Mouse (Mus musculus) left cerebral cortex, postnatal 4 days (tissue): ENCODE measurements around the gene Lingo2. TPM values are rescaled to one million over a fixed set of nuclear protein-coding genes. Genes with fewer than 3 reads are reported as not detected.
A peak's percentile ranks its signal among the peaks of the same experiment; 100 is the strongest.

Source experiments
- DNase-seq: peaks from one replicate; pipeline ENCODE4 v3.0.0-alpha.2; 2022
- intact Hi-C: fragments of 180-260 bp; cut with DNase I; formaldehyde crosslinking; loops from one replicate; pipeline ENCODE4 v1.15.1; 2025
- total RNA-seq, 2 experiments: library from RNA; stranded (reverse); gene quantifications; 2 replicates each; pipeline ENCODE4 v1.2.3; 2021

Gene Lingo2
- total RNA-seq, 2 experiments from 2014 or later = 66.0 to 68.2 TPM

DNA sequence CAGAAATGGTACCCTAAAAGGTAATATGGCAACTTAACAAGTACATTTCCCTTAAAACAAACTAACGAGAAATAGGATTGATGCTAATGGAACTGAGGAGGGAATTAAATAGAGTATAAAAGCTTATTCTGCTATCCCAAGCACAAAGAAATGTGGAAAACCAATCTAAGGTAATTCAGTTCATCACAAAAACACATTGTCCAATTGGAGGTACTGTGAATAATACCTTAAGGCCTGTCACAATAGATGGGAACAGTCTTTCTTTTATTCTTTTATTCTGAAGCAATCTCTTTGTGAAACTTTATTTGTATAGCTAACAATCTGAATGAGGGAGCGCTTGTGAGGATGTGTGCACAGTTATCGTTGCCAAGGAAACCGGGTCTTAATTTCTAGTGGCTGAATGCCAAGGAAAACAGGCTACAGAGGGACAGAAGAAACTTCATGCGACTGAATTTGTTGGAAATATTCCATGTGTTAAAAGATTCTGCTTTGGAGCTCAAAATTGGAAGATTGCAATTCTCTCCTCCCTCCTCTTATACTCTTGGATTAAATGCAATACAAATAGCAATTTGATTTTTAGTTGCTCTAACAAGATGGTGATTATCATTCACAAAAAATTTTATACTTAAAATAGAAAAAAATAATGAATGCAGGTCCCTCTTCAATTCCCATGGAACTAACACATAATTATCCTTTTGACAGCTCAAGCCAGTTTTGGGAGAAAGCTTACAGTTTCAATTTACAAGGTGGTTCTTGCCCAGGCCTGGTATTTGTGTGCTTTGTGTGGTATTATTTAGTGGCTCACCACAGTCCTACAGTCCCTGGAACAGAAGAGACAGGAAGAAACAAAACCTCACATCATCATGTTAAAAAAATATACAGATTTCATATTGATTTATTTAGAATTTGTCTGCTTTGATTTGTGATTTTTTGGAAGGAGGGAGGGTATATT is 1065.7 kb downstream of the Lingo2 start:
- peak; percentile 37 for DNase-seq
- intact Hi-C loops = no loop called here

DNA sequence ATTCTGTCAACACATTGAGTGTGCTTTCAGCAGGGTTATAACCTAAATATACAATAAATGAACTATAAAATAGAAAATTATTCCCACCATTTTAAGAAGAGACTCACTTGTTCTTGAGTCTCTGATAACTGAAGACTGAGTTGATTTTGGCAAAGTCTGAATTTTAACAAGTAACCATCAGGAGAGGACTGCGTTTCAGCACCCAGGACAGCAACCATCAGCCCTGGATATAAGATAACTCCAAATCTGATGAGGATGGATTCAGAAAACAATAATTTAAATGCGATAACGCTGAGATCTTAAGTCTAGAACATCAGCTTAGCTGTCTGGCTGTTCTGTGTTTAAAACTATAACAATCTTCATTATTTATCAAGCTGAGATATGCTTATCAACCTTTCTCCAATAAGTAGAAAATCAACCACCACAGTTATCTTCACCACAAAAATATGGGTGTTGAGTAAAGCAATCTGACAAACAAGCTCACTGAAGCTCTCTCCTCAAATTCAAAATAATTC is 1066.5 kb downstream of the Lingo2 start:
- DNase-seq = peak; percentile 11
- intact Hi-C loops = no loop called here

DNA sequence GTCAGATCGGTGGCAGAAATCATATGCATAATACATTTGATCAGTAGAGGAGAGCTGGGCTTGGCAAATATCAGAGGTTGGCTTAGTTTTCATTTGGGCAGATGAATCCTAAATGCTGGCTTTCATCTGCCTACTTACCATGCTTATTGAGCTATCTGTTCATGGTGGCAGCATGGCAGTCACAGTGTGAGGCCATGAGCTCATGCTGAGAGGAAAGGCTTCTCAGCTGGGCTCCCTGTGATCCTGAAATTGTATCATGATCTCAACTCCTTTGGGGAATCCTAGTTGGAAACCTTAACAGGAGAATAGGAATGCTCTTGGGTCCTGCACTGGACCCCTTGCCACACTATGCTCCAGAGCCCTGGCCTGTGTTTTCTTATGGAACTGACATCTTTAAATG is 1105.0 kb downstream of the Lingo2 start:
- intact Hi-C loops = no loop called here
- peak; percentile 51 for DNase-seq

DNA sequence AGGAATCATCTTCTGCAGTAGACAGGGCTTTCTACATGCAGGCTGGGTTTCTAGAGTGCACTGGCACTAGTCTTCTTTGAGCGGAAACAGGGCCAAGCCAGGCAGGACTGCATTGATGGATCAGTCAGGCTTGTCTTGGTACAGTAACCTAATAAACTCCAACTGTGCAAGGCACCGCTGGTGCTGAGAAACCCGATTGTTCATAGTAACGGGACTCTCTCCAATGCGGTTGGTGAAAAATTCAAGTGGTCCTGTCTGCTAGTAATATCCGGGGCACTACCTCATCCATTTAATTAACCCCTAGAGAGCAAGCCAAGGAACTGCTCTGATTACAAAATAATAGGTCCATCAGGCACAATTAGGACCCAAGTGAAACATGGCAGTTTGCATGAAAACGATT is 1106.4 kb downstream of the Lingo2 start:
- peak; percentile 79 for DNase-seq
- intact Hi-C loops = no loop called here

DNA sequence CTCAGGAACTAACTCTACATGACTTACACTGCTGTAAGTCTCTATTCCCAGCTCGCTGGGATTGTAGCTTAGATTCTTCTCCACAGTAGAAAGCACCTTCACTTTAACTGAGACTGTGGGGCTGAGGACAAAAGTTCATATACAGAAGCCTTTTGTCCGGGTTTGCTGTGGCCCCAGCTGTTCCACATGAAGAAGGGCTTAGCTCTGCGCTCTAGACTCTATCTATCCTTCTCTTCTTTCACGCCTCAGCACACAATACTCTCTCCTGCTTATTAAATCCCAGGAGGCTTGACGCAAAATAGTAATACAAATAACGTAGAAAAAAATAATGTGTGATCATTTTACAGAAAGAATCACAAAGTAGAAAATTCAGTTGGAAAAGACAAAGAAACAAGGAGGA is 1107.0 kb downstream of the Lingo2 start:
- intact Hi-C loops = no loop called here

DNA sequence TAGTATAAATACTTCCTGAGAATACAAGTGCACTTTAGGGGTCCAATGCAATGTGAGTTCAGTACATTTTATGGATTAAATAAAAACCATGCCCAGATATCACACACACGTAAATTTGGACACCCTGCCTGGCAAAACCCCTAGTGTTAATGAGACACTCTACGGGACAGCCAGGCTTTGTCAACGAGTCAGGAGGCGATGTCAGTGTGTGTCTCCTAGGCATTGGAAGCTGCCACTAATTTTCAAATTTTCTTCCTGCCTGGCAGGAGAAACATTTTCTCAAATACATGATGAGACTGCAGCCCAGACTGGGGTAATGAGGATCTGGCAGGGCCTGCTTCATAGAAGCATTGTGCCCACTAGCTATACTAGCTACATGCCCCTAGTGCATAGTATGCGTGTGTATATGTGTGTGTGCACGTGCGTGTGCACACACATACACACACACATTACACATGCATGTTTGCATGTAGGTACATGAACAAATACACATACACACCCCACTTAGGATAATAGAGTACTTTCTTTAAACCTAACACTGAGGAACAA is 1128.2 kb downstream of the Lingo2 start:
- intact Hi-C loops = no loop called here
- DNase-seq = no peak

More for the DNA sequence above, 1107.0 kb downstream of the Lingo2 start:
- DNase-seq = no peak

DNA sequence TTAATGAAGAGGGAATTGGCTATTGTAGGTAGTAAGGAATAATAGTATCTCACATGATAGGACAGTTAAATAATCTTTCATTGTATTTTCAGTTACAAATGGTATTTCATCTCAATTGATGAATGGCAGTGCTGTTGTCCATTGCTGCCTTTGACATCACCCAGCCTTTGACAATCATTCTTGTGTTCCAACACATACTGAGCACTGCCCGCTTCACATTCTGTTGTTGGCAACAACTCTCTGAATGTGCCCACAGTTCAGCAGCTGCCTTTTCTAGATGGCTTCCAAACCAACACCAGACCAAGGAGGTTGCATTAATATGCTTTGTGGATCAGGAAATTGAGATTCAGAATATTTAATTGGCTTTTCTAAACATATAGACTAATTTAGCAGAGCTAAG is 1130.8 kb downstream of the Lingo2 start:
- intact Hi-C loops = no loop called here
- no peak for DNase-seq

DNA sequence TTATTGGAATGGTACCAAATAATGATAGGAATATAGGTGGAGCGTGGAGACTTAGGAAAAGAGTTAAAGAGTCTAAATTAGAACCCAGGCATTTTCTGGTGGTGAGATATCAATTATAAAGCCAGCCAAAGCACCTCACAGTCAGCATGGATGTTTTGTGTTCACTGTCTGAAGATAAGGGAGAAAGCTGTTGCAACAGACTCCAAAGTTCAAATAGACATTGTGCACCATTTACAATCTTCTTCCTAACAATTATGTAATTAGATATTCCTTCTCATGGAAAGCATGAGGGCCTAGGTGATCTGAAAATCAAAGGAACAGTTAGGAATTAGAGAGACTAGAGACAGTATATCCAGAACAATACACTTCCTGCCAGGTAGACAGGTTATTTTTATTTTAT is 1136.8 kb downstream of the Lingo2 start:
- intact Hi-C loops = no loop called here
- no peak for DNase-seq

DNA sequence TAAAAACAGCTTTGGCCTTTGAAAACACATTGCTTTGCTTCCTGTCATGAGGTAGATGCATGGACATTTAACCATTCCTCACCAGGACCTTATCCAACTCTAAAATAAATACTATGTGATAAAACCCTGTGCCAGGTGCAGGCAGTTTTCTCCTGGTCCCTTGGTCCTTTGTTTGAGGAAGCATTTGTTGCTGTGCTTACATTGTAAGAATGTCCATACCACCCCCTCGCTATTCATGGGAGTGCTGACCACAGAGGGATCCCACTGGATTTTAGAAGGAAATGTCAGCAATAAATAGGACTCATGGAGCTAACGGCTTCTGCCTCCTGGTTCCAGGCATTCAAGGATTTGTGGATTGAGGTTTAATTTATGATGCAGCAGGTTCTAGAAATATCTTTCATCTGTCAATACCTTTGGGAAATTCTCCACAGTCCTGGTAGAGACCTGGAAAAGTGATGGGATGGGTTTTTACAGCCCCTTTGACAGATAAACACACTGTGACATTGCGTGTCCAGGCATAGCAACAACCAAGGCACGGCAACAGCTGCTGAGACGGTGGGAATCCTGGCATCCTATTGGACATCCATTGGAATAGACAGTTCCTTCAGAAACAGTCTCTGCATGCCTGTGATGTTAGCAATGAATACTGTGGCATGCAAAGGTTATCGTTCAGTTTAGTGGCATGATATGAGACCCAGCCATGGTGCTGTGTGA is 1143.9 kb downstream of the Lingo2 start:
- peak; percentile 46 for DNase-seq
- intact Hi-C loops = no loop called here

DNA sequence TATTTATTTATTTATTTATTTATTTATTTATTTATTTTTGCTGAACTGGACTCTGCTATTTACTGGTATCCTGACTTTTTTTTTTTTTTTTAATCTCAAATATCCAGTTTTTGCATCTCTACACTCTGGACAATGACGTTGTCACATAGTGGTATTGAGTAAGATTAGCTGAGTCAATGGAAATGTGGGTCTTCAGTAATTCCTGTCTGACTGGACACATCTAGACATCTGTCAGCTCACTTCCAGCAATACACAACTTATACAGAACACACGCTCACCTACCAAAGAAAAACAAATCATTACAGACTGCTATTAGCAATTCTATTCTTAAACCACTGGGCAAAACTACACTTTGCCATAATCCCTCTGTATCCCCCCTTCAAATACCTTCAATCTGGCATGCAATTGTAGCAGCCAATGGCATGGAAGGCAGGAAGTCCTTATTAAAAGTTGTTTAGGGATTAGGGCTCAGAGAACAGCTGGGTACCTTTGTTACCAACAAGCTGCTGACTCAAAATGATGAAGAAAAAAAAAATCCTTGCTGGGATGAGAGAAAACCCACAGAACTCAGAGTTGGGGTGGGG is 1144.6 kb downstream of the Lingo2 start:
- DNase-seq = no peak
- intact Hi-C loops = no loop called here

DNA sequence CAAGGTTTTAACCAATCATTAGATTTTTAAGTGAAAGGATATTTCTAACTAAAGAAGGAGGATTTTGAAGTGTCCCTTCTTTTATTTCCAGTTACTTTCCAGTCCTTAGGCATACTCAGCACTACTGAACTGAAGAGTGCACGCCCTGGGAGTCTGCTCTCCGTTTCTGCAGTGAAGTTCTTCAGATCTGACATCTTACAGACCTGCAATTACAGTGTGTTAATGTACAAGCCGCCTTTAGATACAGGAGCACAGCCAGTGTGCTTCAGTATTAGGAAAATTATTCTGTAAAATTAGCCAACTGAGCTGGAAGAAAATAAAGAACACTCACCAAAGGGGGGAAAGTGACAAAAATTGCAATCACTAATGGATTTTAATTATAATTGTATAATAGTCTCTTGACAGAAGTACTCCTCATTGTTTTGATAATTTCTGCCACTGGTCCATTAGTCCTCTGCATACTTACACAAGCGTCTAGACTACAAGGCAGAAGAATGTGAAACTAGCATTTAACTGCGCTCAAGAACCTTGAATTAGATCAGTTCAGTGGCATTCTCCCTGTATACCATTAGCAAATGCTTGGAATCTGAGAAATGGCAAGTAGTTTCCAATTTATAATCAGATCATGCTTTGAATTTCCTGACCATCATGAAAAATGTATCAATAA is 1167.2 kb downstream of the Lingo2 start:
- intact Hi-C loops = no loop called here
- DNase-seq = no peak

DNA sequence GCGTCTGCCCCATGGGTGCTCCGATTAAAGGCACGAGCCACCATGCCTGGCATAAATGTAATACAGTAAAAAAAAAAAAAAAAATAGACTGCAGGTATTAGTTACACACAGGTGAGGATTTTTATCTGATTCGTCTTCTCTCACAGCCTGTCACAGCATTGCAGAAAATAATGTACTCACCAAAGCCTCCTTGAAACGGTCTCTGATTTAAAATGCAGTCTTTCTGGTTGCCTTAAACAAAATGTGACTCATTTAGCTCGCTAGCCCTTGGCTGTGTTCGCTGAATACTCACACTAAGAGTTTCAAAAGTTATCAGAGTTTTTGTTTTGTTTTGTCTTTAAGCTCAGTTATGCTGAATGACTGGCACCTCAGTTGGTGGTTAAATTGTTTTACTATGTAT is 1180.7 kb downstream of the Lingo2 start:
- intact Hi-C loops = no loop called here

DNA sequence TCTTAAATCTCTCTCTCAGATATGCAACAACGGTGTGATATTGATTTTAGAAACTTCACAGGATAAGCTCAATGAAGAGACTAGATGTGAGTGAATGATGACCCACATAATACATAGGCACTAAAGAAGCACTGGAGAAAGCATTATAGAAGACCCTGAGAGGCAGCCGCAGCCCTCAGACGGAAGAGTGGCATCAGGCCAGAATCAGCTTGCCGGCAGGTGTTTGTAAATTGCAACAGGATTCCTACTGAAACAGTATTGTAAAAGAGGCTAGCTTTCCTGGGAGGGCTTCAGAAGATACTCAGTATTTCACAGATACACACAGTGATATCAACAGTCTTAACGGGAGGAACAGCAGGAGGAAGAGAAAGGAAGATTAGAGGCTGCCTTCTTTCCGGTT is 1184.6 kb downstream of the Lingo2 start:
- peak; percentile 19 for DNase-seq
- intact Hi-C loops = no loop called here

More for the DNA sequence above, 1180.7 kb downstream of the Lingo2 start:
- DNase-seq = no peak

DNA sequence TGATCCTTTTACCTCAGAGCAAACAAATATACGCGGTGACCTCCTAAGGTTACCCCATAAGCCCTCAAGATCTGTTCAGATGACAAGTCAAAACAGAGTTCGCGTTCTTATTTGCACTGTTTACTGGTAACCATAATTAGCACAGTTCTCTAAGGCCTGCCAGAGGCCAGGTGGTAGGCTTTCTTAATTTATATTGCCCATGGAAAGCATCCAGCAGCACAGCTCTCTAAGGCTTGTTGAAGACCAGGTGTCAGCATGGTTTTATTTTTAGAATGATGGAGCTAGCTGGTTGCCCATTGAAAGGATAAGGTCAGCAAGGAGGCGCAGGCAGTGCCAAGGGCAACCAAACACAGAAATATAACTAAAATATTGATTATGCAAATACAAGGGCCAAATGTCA is 1190.4 kb downstream of the Lingo2 start:
- intact Hi-C loops = no loop called here

DNA sequence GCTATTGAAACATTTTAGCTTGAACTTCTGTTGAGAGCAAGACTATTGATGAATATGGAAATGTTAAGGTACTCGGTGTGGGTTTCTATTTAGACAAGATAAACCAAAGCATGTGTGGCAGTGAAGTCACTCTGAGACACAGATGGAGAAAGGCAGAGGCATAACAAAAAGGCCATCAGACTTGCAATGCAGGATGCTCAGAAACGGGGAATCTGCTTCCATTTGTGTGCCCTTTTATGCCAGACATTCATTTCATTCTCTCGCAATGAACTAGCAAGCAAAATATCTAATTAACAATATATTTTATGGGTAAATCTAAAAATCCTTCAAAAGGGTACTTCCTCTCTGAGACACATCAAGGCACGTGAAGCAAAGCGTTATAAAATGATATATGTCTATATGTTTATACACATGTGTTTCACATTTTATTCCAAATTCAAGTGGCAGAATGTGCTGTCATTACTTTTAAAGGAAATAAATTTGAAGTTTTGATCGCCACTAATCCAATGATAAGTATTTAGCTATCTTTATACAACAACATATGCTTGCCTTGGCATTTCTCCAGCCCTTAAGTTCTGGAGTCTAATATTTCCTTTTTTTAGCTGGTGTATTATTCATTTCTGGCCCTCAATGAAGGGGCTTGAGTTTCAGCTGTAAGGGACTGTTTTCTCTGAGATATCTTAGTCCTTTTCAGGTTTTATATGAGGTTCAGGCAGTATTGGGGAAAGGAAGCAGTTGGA is 1199.3 kb downstream of the Lingo2 start:
- no peak for DNase-seq
- intact Hi-C loops = no loop called here

More for the DNA sequence above, 1190.4 kb downstream of the Lingo2 start:
- DNase-seq = no peak

DNA sequence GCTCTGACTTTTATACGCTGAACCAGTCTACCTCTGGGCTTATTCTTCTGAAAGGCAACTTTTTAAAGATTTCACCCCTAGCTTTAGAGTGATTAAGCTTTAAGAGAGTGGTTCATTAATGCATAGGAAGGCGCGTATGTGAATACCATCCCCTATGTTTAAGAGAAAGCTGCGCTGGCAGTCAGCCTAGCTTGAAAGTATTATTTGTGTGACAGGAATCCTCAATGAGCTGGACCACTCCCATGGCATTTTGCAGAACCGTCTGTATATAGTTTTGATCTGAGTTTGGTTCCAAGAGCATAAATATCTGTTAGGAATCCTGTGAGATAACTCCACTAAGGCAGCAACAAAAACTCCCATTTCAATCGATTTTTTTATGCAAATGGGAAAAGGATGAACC is 1204.9 kb downstream of the Lingo2 start:
- intact Hi-C loops = no loop called here
- DNase-seq = no peak

DNA sequence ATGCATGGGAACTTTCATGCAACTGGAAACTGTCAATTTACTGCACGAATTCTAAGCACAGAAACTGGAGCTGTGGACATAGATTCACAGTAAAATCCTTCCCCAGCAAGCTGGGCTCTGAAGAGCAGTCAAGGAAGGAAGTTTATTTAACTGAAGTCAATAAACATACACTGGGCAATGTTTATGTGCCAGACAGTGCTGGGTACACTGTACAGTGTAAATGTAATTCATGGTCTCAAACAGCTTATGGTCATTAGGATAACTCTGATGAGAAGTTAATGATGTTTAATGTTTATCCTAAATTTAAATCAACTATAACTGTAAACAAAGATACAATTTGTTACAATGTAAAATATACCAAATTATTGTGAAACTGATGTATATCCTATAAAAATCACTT is 1226.8 kb downstream of the Lingo2 start:
- DNase-seq = no peak
- intact Hi-C loops = no loop called here

DNA sequence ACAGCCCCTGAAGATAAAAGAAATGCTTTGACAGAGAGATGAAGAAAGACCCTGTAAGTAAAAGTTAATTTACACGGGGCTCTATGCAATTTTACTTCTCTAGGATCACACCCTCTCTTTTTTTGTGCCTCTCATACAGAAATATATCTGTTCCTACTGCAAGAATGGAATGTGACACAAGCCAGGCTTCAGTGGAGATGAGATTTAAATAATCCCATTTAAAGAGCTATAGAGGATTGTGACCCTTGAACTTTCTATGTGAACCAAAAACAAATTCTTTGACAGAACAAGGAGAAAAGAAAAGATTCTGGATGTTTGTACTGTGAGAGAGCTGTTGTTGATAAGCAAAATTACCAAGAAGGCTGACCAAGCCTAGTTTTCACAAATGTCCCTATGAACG is 1247.4 kb downstream of the Lingo2 start:
- intact Hi-C loops = no loop called here
- DNase-seq = no peak

DNA sequence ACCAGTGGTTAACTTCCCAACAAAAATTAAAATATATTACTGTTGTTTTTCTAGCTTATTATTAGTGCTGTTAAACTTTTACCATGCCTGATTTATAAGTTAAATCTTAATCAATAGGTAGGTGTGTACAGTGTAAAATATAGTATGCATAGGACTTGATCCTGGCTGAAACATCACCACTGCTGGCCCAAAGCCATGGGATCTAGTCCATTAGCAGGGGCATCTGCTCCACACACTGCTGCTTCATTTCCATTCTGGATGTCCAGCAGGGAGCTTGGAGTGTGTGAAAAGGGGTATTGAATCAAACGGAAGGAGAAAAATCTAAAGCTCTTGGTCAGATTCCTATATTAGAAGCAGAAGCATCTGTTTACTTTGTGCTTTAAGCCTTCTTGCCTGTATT is 1248.9 kb downstream of the Lingo2 start:
- peak; percentile 71 for DNase-seq
- intact Hi-C loops = no loop called here

DNA sequence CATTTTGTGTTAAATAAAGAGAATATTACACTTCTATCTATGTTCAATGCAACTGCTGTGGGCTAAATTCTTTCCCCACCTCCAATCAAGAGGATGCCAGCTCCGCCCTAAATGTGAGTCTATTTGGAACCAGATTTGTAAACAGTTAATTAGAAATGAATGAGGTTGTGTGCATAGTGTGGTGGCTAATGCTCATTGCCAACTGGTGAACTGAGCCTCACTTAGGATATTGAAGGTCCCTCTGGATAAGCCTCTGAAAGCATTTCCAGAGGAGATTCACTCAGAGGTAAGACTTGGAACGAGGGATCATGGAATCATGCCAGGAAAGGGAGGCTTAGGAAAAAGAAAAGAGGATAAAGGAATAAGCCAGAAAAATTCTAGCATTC is 1256.4 kb downstream of the Lingo2 start:
- no peak for DNase-seq
- intact Hi-C loops = no loop called here
